Mouse (Mus musculus) urinary bladder, adult 18-20 months (tissue): ENCODE data around the gene Rag1.

Experiments
- DNase-seq, 2 experiments: peaks; one replicate each; pipeline ENCODE4 v3.0.0; 2022; ENCODE audit warnings: low spot score in 2 of 2, mixed read lengths in 2 of 2

The Rag1 gene

GRCm38 (mm10) chr2:101638979-101639839 is 10.1 kb downstream of the Rag1 start:
- no peak for DNase-seq

- peak; percentile 75 to 84 for DNase-seq
These were observed 20.7 kb downstream of the Rag1 start for GRCm38 (mm10) chr2:101628297-101629236.

GRCm38 (mm10) chr2:101627227-101627626 is 22.1 kb downstream of the Rag1 start:
- DNase-seq: no peak

- no peak for DNase-seq
These were observed 24.8 kb downstream of the Rag1 start, which contains the start of gene Rag2 for GRCm38 (mm10) chr2:101624526-101624925. Gene Rag2 (plus strand): TSS chr2:101624718.

GRCm38 (mm10) chr2:101624011-101624410 is 25.3 kb downstream of the Rag1 start:
- DNase-seq: no peak

- no peak for DNase-seq
These were observed 26.3 kb downstream of the Rag1 start for GRCm38 (mm10) chr2:101623042-101623441.

- no peak for DNase-seq
These were observed 27.7 kb downstream of the Rag1 start for GRCm38 (mm10) chr2:101621611-101622010.

GRCm38 (mm10) chr2:101620899-101621298 is 28.4 kb downstream of the Rag1 start:
- no peak for DNase-seq

- no peak for DNase-seq
These were observed 30.9 kb downstream of the Rag1 start for GRCm38 (mm10) chr2:101618373-101618772.

GRCm38 (mm10) chr2:101615464-101616305 is 33.6 kb downstream of the Rag1 start:
- DNase-seq: no peak

GRCm38 (mm10) chr2:101610861-101611260 is 38.4 kb downstream of the Rag1 start:
- no peak for DNase-seq

- no peak for DNase-seq
These were observed 40.9 kb downstream of the Rag1 start for GRCm38 (mm10) chr2:101608232-101608894.

- no peak for DNase-seq
These were observed 46.2 kb downstream of the Rag1 start for GRCm38 (mm10) chr2:101603099-101603498.

GRCm38 (mm10) chr2:101600703-101601102 is 48.6 kb downstream of the Rag1 start:
- DNase-seq: peak in 1 of 2 experiments; percentile 8

- no peak for DNase-seq
These were observed 50.8 kb downstream of the Rag1 start for GRCm38 (mm10) chr2:101598190-101599181.

- no peak for DNase-seq
These were observed 52.1 kb downstream of the Rag1 start for GRCm38 (mm10) chr2:101597186-101597585.

GRCm38 (mm10) chr2:101594681-101595080 is 54.6 kb downstream of the Rag1 start:
- DNase-seq: no peak

- no peak for DNase-seq
These were observed 56.4 kb downstream of the Rag1 start for GRCm38 (mm10) chr2:101592886-101593285.

- no peak for DNase-seq
These were observed 57.1 kb downstream of the Rag1 start for GRCm38 (mm10) chr2:101592023-101592841.
